Mouse (Mus musculus): ENCODE results near the gene Mreg.

Gene Mreg

DNA sequence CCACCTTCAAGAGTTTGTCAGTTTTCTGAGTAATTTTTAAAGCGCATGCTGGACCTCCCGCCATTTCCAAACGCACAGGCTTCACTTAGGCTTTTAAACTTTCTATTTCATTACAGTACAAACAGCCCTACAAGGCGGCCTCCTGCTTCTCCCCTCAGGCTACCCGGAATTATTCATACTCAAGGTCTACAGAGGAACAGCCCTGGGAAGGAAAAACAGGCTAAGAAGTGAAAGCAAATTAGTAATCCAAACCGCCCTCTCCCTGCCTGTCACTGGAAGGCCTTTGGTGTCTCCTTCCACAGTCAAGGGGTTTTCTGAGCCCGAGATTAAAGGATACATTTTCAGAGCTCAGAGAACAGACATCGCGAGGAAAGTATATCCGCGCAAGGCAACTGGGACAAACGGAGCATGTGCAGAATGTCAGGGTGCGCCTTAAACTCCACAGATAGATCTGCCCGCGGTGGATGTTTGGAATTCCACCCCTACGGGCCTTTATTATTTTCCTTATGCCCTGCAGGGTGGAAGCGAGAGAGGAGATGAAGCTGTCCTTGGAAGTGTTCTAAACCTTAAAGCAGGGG lies 90.4 kb downstream of the Mreg start:
- no peak for DNase-seq

DNA sequence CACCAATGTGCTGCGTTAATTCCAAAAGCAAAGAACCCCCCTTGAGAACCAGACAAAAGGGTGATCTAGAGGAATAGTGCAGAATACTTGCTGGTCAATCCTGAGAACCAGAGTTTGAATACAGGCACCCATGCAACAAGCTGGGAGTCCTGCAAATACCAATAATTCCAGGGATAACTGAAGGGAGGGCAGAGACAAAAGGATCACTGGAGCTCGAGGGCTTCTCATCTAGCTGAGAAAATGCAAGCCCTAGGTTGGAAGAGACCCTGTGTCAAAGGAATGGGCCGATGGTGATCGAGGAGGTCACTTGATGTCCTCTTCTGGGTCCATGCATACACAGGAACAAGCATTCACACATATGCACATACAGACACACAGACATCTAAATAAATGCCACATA lies 92.1 kb downstream of the Mreg start:
- DNase-seq, result no peak

DNA sequence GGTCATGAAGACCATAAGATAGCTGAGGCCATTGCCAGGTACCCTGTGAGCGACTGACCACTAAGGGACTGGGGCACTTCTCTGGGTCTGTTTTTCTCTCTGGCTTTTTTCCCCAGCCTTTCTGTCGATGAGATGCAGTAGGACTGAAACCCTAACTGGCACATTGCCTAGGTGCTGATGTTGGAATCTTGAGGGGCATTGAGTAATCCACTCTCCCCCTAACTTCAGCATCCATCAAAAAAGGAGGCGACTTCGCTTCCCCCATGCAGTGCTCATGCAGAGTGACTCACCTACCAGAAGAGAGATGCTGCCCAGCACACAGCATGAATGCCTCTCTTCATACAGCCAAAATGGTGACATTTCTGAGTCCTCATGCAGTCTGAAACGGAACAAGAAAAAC lies 97.9 kb downstream of the Mreg start:
- no peak for DNase-seq

Measured in kidney, postnatal 14 days (tissue).